Mouse (Mus musculus) kidney, adult 2 months (tissue): ENCODE measurements at regions not wholly inside any gene's neighbourhood (a gene's known extent, or its start where the extent isn't known, plus 50 kb on each side); places are given as distances from the start of the nearest gene placed in this dataset.

Experiments
- DNase-seq: peaks from one replicate; pipeline ENCODE4 v3.0.0; 2021
- H3K27ac ChIP-seq: fragments of 200-500 bp; 2 replicates; pipeline ENCODE4 v1.5.1; 2012; ENCODE audit warnings: low read depth, low read length, control low read depth, inconsistent platforms; ENCODE audit not compliant: insufficient read depth
- H3K27me3 ChIP-seq: fragments of 200-500 bp; replicated peaks from 2 replicates; pipeline ENCODE4 v1.6.1; 2012; ENCODE audit warnings: mild to moderate bottlenecking, moderate library complexity, low read length, inconsistent platforms; ENCODE audit not compliant: control insufficient read depth, insufficient read depth
- H3K36me3 ChIP-seq: fragments of 200-500 bp; 2 replicates; pipeline ENCODE4 v1.6.1; 2012; ENCODE audit warnings: mild to moderate bottlenecking, moderate library complexity, low read length, inconsistent platforms; ENCODE audit not compliant: control insufficient read depth, insufficient read depth
- H3K4me1 ChIP-seq: fragments of 200-500 bp; 2 replicates; pipeline ENCODE4 v1.6.1; 2011; ENCODE audit warnings: low read length; ENCODE audit not compliant: control insufficient read depth, insufficient read depth
- H3K4me3 ChIP-seq: fragments of 200-500 bp; 2 replicates; pipeline ENCODE4 v1.5.1; 2011; ENCODE audit warnings: mild to moderate bottlenecking, low read depth, low read length, control low read depth; ENCODE audit not compliant: insufficient read depth
- CTCF ChIP-seq: fragments of 200-500 bp; conservative IDR thresholded peaks from 2 replicates; pipeline ENCODE4 v1.5.1; 2011; ENCODE audit warnings: low read depth, mild to moderate bottlenecking, control low read depth, low read length, moderate library complexity, mixed read lengths; ENCODE audit not compliant: insufficient read depth, insufficient read length
- POLR2A ChIP-seq: fragments of 200-500 bp; IDR thresholded peaks from one replicate; pipeline ENCODE4 v1.6.1; 2011; ENCODE audit warnings: low read depth, low read length, control low read depth
- WGBS: fragments of 180-500 bp; shearing (Covaris S2); methylation state at CpG from one replicate; pipeline ENCODE4 v1.1.7; 2018; 5-methylcytosine and 5-hydroxymethylcytosine counted together

DNA sequence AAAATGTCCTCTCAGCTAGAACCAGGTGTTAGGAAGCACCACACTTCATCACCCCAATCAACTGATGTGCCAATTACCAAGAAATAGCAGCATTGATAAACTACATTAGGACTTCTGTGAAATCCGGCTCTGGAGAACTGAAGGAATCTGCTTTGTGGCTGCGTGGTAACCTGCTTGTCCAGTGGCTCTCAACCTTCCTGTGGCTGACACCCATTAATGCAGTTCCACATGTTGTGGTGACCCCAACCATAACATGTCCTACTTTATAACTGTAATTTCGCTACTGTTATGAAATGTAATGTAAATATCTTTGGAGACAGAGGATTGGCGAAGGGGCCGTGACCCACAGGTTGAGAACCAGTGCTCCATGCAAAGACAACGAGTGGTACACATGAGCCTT lies 136.7 kb downstream of the Gm11011 start:
- no peak for DNase-seq
- Histone ChIP-seq H3K27ac (no peak overlapping the region), H3K36me3 (no peaks in the 10 kb centered on the region), H3K4me3 (no peak overlapping the region), H3K27me3 (no peaks in the 10 kb centered on the region), H3K4me1 (no peaks in the 10 kb centered on the region)
- WGBS = 81% methylated on average over 6 of the region's 6 CpGs
- TF ChIP-seq POLR2A (no peak), CTCF (no peak)

DNA sequence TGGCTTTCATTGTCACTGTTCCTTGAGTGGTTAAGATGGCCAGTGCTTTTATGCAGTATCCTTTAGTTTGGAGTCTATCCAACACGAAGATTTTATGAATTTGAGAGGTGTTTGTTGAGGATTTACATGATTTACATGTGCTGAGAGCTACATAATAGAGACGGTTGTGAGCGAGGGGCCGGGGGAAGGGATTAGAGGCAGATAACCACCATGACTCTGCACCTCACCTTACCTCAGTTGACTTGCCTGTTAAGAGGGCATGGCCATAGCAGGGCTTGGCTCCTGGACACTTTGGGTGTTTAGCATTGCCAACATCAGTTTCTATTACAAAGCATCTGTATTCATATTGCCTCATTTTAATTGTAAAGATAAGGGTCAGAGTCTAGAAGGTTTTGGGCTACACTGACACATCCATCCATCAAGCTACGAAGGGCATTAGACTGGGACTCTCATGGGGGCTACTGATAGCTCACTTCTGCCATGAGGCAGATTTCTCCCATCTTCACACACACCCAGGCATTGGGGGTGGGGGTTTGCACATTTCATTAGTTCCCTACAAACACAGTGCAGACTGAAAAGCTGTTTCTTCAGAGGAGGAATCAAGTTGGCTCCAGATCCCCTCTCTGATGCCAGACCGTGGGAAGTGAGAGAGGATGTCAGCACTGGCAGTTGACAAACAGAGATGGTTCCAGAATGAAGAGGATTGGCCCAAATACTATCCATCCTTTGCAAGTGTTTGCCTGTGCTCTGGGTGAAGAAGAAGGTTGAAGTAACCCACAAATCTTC lies 139.9 kb downstream of the Gm11011 start:
- TF ChIP-seq POLR2A = no peak
- TF ChIP-seq CTCF = no peak
- H3K4me3 ChIP-seq = no peak overlapping the region
- DNase-seq = no peak
- no peaks in the 10 kb centered on the region for H3K36me3 ChIP-seq
- 85% methylated on average over 6 of the region's 6 CpGs for WGBS
- no peak overlapping the region for H3K27ac ChIP-seq
- H3K27me3 ChIP-seq = no peaks in the 10 kb centered on the region
- no peaks in the 10 kb centered on the region for H3K4me1 ChIP-seq

DNA sequence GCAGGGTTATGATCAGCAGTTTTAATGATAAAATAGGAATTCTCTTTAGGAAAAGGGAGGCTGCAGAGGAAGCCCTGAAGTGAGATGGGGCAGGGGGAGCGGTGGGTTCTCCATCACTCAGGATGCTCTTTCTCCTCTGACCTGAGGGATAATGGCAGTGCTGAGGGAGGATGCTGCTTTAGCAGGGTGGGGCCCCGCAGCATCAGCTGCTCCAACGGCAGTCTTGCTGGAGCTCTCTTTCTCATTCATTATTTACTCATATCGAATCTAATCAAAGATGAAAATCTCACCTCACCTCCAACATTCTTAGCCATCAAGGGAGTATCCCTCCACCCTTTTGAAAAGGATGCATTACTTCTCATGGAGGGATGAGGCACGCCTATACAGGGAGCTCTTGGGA lies 141.7 kb downstream of the Gm11011 start:
- WGBS = 91% methylated on average over 5 of the region's 5 CpGs
- Histone ChIP-seq H3K27ac (no peak overlapping the region), H3K4me3 (no peak overlapping the region), H3K36me3 (no peaks in the 10 kb centered on the region), H3K27me3 (no peaks in the 10 kb centered on the region), H3K4me1 (no peaks in the 10 kb centered on the region)
- TF ChIP-seq POLR2A = no peak
- no peak for TF ChIP-seq CTCF
- no peak for DNase-seq

DNA sequence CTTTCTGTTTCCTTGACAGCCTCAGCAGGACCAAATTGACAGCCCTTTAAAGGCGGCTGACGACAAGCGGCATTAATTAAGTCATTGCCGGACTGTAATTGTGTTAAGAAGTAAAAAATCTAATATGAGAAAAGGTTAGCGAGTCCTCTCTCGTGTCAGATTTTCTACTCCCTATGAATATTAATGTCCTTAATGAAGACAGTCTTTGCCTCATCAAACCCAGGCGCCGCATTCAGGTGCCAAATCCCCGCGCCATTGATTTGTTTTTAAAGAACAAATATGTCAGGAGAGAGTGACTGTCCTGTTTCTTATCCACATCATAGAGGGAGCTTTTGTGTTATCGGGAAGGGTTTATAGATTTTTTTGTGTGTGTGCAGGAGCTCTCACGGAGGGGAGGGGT lies 142.2 kb downstream of the Gm11011 start:
- WGBS = 91% methylated on average over 12 of the region's 12 CpGs
- no peak for DNase-seq
- TF ChIP-seq CTCF = no peak
- TF ChIP-seq POLR2A = no peak

DNA sequence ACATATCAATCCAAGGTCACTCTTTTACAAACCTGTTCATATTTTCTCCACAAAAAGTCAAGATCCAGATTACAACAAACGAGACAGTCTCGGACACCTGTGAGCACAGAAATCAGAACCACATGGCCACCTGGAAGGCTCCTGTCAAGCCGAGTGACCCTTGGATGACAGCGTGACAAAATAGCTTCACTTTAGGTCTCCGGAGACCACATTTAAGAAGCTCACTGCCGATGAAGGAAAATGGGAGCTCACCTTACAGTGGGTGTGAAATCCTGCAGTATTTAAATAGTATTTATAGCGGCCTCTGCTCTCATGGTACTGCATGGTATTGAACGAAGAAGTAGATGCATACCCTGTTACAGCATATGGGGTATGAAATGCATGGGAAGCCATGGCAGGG lies 144.3 kb downstream of the Gm11011 start:
- WGBS = 50% methylated on average over 8 of the region's 8 CpGs
- Histone ChIP-seq H3K4me1 (no peaks in the 10 kb centered on the region), H3K36me3 (no peaks in the 10 kb centered on the region), H3K27ac (no peak overlapping the region), H3K4me3 (no peak overlapping the region), H3K27me3 (no peaks in the 10 kb centered on the region)
- DNase-seq = no peak
- TF ChIP-seq POLR2A (no peak), CTCF (no peak)

More for the DNA sequence above, 142.2 kb downstream of the Gm11011 start:
- Histone ChIP-seq H3K4me1 (no peaks in the 10 kb centered on the region), H3K4me3 (no peak overlapping the region), H3K36me3 (no peaks in the 10 kb centered on the region), H3K27ac (no peak overlapping the region), H3K27me3 (no peaks in the 10 kb centered on the region)

DNA sequence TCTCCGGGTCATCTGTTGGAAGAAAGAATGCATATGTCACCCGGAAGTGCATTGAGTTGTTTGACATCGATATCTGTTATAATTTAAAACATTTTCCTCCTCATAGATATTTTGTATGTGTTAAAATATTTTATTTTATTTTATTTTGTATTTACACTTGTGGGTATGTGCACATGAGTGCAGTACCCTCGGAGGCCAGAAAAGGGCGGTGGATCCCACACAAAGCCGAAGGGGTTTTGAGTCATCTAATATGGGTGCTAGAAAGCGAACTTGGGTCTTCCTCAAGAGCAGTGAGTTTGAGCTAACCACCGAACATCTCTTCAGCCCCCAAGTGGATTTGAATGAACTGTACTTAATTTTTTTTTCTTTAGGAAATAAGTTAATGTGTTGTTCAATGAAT lies 156.0 kb downstream of the Gm11011 start:
- TF ChIP-seq CTCF (no peak), POLR2A (no peak)
- Histone ChIP-seq H3K27me3 (no peaks in the 10 kb centered on the region), H3K36me3 (no peaks in the 10 kb centered on the region), H3K4me1 (no peaks in the 10 kb centered on the region), H3K27ac (no peak overlapping the region), H3K4me3 (no peak overlapping the region)
- DNase-seq = no peak
- 96% methylated on average over 8 of the region's 8 CpGs for WGBS

DNA sequence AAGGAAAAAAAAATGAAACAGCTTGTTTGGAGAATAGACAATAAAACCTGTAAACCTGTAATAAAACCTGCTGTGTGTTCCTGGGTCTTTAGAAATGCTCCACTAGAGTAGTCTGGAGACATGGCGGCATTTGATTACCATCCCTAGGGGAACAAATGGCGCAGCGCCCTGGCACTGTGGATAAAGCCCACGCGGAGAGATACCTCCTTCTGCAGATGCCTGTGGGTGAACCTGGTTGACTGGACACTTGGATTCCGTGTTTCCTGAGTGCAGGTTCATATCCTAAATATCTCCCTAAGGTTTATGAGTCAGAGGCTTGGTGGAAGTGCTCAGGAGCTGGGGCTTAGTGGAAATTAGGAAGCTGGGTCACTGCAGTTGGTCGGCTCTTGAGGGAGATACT lies 158.1 kb downstream of the Gm11011 start:
- Histone ChIP-seq H3K4me3 (no peak overlapping the region), H3K27me3 (no peaks in the 10 kb centered on the region), H3K27ac (no peak overlapping the region), H3K4me1 (no peaks in the 10 kb centered on the region), H3K36me3 (no peaks in the 10 kb centered on the region)
- 89% methylated on average over 7 of the region's 7 CpGs for WGBS
- DNase-seq = no peak
- TF ChIP-seq CTCF = no peak
- no peak for TF ChIP-seq POLR2A
